Mouse (Mus musculus) bone marrow macrophage, adult 2 months (primary cell): ENCODE data around the gene Tanc2.

Experiments used
- CTCF ChIP-seq: IDR thresholded peaks from 2 replicates; pipeline ENCODE4 v1.5.1; 2012; ENCODE audit warnings: low read depth, mild to moderate bottlenecking, low read length, moderate library complexity
- POLR2A ChIP-seq: IDR thresholded peaks from 2 replicates; pipeline ENCODE4 v1.6.1; 2012; ENCODE audit warnings: mild to moderate bottlenecking, low read depth, low read length, borderline replicate concordance

GRCm38 (mm10) chr11:105678996-105679395 is 89.2 kb downstream of the Tanc2 start:
- no peak for TF ChIP-seq POLR2A
- no peak for TF ChIP-seq CTCF
